Mouse (Mus musculus): ENCODE measurements around the gene Igfbp6.

Gene Igfbp6

GRCm38 (mm10) chr15:102144274-102144711, at the start of gene Igfbp6:
Gene Igfbp6 (plus strand): TSS chr15:102144362.
- no peak for DNase-seq (ENCODE audit: extremely low read depth, low read depth)

GRCm38 (mm10) chr15:102094988-102095387, 49.2 kb upstream of the Igfbp6 start:
- no peak for DNase-seq (ENCODE audit: extremely low read depth, low read depth)

- no peak for DNase-seq (ENCODE audit: extremely low read depth, low read depth)
Observed at GRCm38 (mm10) chr15:102097147-102097915, 46.8 kb upstream of the Igfbp6 start.

- no peak for DNase-seq (ENCODE audit: extremely low read depth, low read depth)
Observed at GRCm38 (mm10) chr15:102097991-102098555, 46.1 kb upstream of the Igfbp6 start.

GRCm38 (mm10) chr15:102099260-102099659, 44.9 kb upstream of the Igfbp6 start:
- DNase-seq (ENCODE audit: extremely low read depth, low read depth): no peak

- no peak for DNase-seq (ENCODE audit: extremely low read depth, low read depth)
Observed at GRCm38 (mm10) chr15:102099771-102100160, 44.4 kb upstream of the Igfbp6 start.

- no peak for DNase-seq (ENCODE audit: extremely low read depth, low read depth)
Observed at GRCm38 (mm10) chr15:102100161-102100981, 43.8 kb upstream of the Igfbp6 start, which contains the start of gene Tns2. Gene Tns2 (plus strand): TSS chr15:102100413.

GRCm38 (mm10) chr15:102100996-102101671, 43.0 kb upstream of the Igfbp6 start:
- no peak for DNase-seq (ENCODE audit: extremely low read depth, low read depth)

- no peak for DNase-seq (ENCODE audit: extremely low read depth, low read depth)
Observed at GRCm38 (mm10) chr15:102101672-102102541, 42.3 kb upstream of the Igfbp6 start.

- no peak for DNase-seq (ENCODE audit: extremely low read depth, low read depth)
Observed at GRCm38 (mm10) chr15:102102548-102103121, 41.5 kb upstream of the Igfbp6 start.

GRCm38 (mm10) chr15:102103371-102103946, 40.7 kb upstream of the Igfbp6 start:
- DNase-seq (ENCODE audit: extremely low read depth, low read depth): no peak

- DNase-seq (ENCODE audit: extremely low read depth, low read depth): no peak
Observed at GRCm38 (mm10) chr15:102103947-102104555, 40.1 kb upstream of the Igfbp6 start.

- no peak for DNase-seq (ENCODE audit: extremely low read depth, low read depth)
Observed at GRCm38 (mm10) chr15:102105360-102105759, 38.8 kb upstream of the Igfbp6 start.

GRCm38 (mm10) chr15:102105764-102106730, 38.1 kb upstream of the Igfbp6 start:
- no peak for DNase-seq (ENCODE audit: extremely low read depth, low read depth)

- no peak for DNase-seq (ENCODE audit: extremely low read depth, low read depth)
Observed at GRCm38 (mm10) chr15:102106754-102107456, 37.3 kb upstream of the Igfbp6 start.

GRCm38 (mm10) chr15:102107689-102108573, 36.2 kb upstream of the Igfbp6 start:
- DNase-seq (ENCODE audit: extremely low read depth, low read depth): peak; percentile 79

All from MEL-GATA-1-ER (cell line).